In genomic region chr7:25786974-25787373, GRCm38 (mm10) we compare ENCODE assay signal across 8 mouse cellular contexts. TPM values are rescaled to one million over a fixed set of nuclear protein-coding genes. Genes with fewer than 3 reads are reported as not detected.
DNase-seq lines count a peak whose midpoint lies in the region; ATAC-seq and TF ChIP-seq lines count a peak whose summit lies in the region.
"Had no signal": no experiment of that assay in that cellular context is flagged by ENCODE, and none has a peak within 500 bp of the region (broad histone marks: within the 10 kb centered on the region; RNA-seq: fewer than 3 reads in every experiment).

No protein-coding gene starts in this region.

- DNase-seq in kidney, postnatal 0 days (ENCODE audit: low spot score), result no peak
- no peak for DNase-seq in kidney, adult 2 months
- DNase-seq in embryonic facial prominence, embryonic 11.5 days (ENCODE audit: low spot score), result no peak
- DNase-seq in liver, embryonic 13.5 days, result no peak
- DNase-seq in adrenal gland, adult 2 months, result no peak
- no peak for DNase-seq in layer of hippocampus, adult 9-10 months (ENCODE audit: low spot score)

- ATAC-seq in kidney, postnatal 0 days (replicated peaks; ENCODE audit: low FRiP score, low read depth), result no peak
- ATAC-seq in embryonic facial prominence, embryonic 11.5 days (replicated peaks; ENCODE audit: insufficient number of reproducible peaks, low FRiP score, low TSS enrichment, low read depth), result no peak
- no peak for ATAC-seq in forebrain, embryonic 13.5 days
- no peak for ATAC-seq in liver, embryonic 13.5 days (ENCODE audit: low read depth)
- ATAC-seq: Patski had no signal

- 57% methylated on average over 4 of the region's 4 CpGs for WGBS in kidney, postnatal 0 days
- 65% methylated on average over 4 of the region's 4 CpGs for WGBS in kidney, adult 2 months
- 80% methylated on average over 4 of the region's 4 CpGs for WGBS in embryonic facial prominence, embryonic 11.5 days
- 81% methylated on average over 4 of the region's 4 CpGs for WGBS in forebrain, embryonic 13.5 days
- 35% methylated on average over 4 of the region's 4 CpGs for WGBS in liver, embryonic 13.5 days (ENCODE audit: insufficient replicate concordance)

- TF ChIP-seq POLR2A in kidney, adult 2 months (IDR thresholded peaks at IDR 0.05; ENCODE audit: low read depth, low read length), result no peak

- no peaks in the 10 kb centered on the region for H3K36me3 ChIP-seq in kidney, postnatal 0 days (ENCODE audit: insufficient read depth, low read length)
- H3K36me3 ChIP-seq in kidney, adult 2 months (ENCODE audit: control insufficient read depth, insufficient read depth, low read length), result no peaks in the 10 kb centered on the region
- H3K36me3 ChIP-seq in embryonic facial prominence, embryonic 11.5 days (replicated peaks; ENCODE audit: control insufficient read depth, insufficient read depth, low read depth, low read length), result no peaks in the 10 kb centered on the region
- peaks cover 4% of the 10 kb centered on the region; the same call in 1 of the 2 replicates for H3K36me3 ChIP-seq in forebrain, embryonic 13.5 days (ENCODE audit: poor library complexity, severe bottlenecking)
- H3K36me3 ChIP-seq in liver, embryonic 13.5 days, result no peaks in the 10 kb centered on the region

- no peak for TF ChIP-seq CTCF in kidney, postnatal 0 days (IDR thresholded peaks at IDR 0.05; ENCODE audit: low read depth)
- TF ChIP-seq CTCF in kidney, adult 2 months (conservative IDR thresholded peaks at IDR 0.05; ENCODE audit: insufficient read depth, insufficient read length, low read depth, low read length), result no peak

- H3K27ac ChIP-seq in kidney, postnatal 0 days, result no peak overlapping the region
- H3K27ac ChIP-seq in kidney, adult 2 months (ENCODE audit: insufficient read depth, low read depth, low read length), result no peak overlapping the region
- H3K27ac ChIP-seq in embryonic facial prominence, embryonic 11.5 days (replicated peaks; ENCODE audit: low read depth, low read length), result no peak overlapping the region
- no peak overlapping the region for H3K27ac ChIP-seq in forebrain, embryonic 13.5 days
- H3K27ac ChIP-seq in liver, embryonic 13.5 days, result no peak overlapping the region

- no peaks in the 10 kb centered on the region for H3K27me3 ChIP-seq in kidney, postnatal 0 days (ENCODE audit: insufficient read depth, low read length)
- no peaks in the 10 kb centered on the region for H3K27me3 ChIP-seq in kidney, adult 2 months (replicated peaks; ENCODE audit: control insufficient read depth, insufficient read depth, low read length)
- no peaks in the 10 kb centered on the region for H3K27me3 ChIP-seq in embryonic facial prominence, embryonic 11.5 days (ENCODE audit: control insufficient read depth, insufficient read depth, low read length)
- H3K27me3 ChIP-seq in forebrain, embryonic 13.5 days, result no peaks in the 10 kb centered on the region
- H3K27me3 ChIP-seq in liver, embryonic 13.5 days, result peaks cover 16% of the 10 kb centered on the region
- H3K27me3 ChIP-seq: Patski had no signal

- peak overlapping the region; percentile 54; the same call in 1 of the 2 replicates for H3K4me3 ChIP-seq in kidney, postnatal 0 days (replicated peaks; ENCODE audit: low read depth, low read length)
- H3K4me3 ChIP-seq in kidney, adult 2 months (ENCODE audit: insufficient read depth, low read depth, low read length), result no peak overlapping the region
- peak overlapping the region; percentile 53; the same call in 1 of the 2 replicates for H3K4me3 ChIP-seq in embryonic facial prominence, embryonic 11.5 days (ENCODE audit: low read depth, low read length)
- peak overlapping the region; percentile 47; the same call in 1 of the 2 replicates for H3K4me3 ChIP-seq in forebrain, embryonic 13.5 days
- H3K4me3 ChIP-seq in liver, embryonic 13.5 days (replicated peaks), result 0 out of 2 replicates have a peak overlapping the region, but pooled peaks have one; percentile 45

- H3K9me3 ChIP-seq in kidney, postnatal 0 days (replicated peaks; ENCODE audit: low read length), result no peaks in the 10 kb centered on the region
- no peaks in the 10 kb centered on the region for H3K9me3 ChIP-seq in embryonic facial prominence, embryonic 11.5 days (replicated peaks; ENCODE audit: control insufficient read depth, low read length)
- H3K9me3 ChIP-seq in forebrain, embryonic 13.5 days (replicated peaks), result no peaks in the 10 kb centered on the region
- no peaks in the 10 kb centered on the region for H3K9me3 ChIP-seq in liver, embryonic 13.5 days (replicated peaks)

- peak overlapping the region; percentile 76 for H3K4me2 ChIP-seq in kidney, postnatal 0 days (ENCODE audit: low read length)
- peak overlapping the region; percentile 77 for H3K4me2 ChIP-seq in embryonic facial prominence, embryonic 11.5 days (ENCODE audit: low read depth, low read length)
- peak overlapping the region; percentile 78 for H3K4me2 ChIP-seq in forebrain, embryonic 13.5 days
- H3K4me2 ChIP-seq in liver, embryonic 13.5 days, result peak overlapping the region; percentile 29; the same call in 1 of the 2 replicates

- H3K4me1 ChIP-seq in kidney, postnatal 0 days (replicated peaks; ENCODE audit: insufficient read depth, low read length), result peaks cover 14% of the 10 kb centered on the region
- H3K4me1 ChIP-seq in kidney, adult 2 months (ENCODE audit: control insufficient read depth, insufficient read depth, low read length), result no peaks in the 10 kb centered on the region
- peaks cover 9% of the 10 kb centered on the region for H3K4me1 ChIP-seq in embryonic facial prominence, embryonic 11.5 days (ENCODE audit: control insufficient read depth, insufficient read depth, low read length)
- peaks cover 31% of the 10 kb centered on the region for H3K4me1 ChIP-seq in forebrain, embryonic 13.5 days
- peaks cover 45% of the 10 kb centered on the region for H3K4me1 ChIP-seq in liver, embryonic 13.5 days (replicated peaks)

- H3K9ac ChIP-seq in kidney, postnatal 0 days (ENCODE audit: low read depth, low read length), result no peak overlapping the region
- no peak overlapping the region for H3K9ac ChIP-seq in embryonic facial prominence, embryonic 11.5 days (replicated peaks; ENCODE audit: low read length)
- peak overlapping the region; percentile 40 for H3K9ac ChIP-seq in forebrain, embryonic 13.5 days
- H3K9ac ChIP-seq in liver, embryonic 13.5 days, result no peak overlapping the region

RNA-seq across cellular contexts. Expression of gene Axl, which starts 1.5 kb away (rescaled TPM):
- polyA plus RNA-seq in kidney, postnatal 0 days (2015; fragmentation: Nextera tagmentation; extraction: Ambion mirVana), result 95.7 and 110 TPM in 2 replicates
- 31.0 and 36.1 TPM in 2 replicates for polyA plus RNA-seq in kidney, adult 2 months (2012; rRNA removed)
- polyA plus RNA-seq in embryonic facial prominence, embryonic 11.5 days (2014; fragmentation: Nextera tagmentation; extraction: Ambion mirVana), result 30.3 and 36.4 TPM in 2 replicates
- 18.1 and 19.4 TPM in 2 replicates for polyA plus RNA-seq in forebrain, embryonic 13.5 days (2015; fragmentation: Nextera tagmentation; extraction: Ambion mirVana)
- polyA plus RNA-seq in liver, embryonic 13.5 days (2015; fragmentation: Nextera tagmentation; extraction: Ambion mirVana), result 13.3 and 14.5 TPM in 2 replicates
- 10 to 100 TPM; 42.1 to 73.8 TPM for total RNA-seq in adrenal gland, adult 2 months (2021)
- 40.3 TPM in 2 replicates for polyA plus RNA-seq in adrenal gland, adult 2 months (2012; rRNA removed)

RNA-seq across cellular contexts. Expression of gene Cyp2s1, which starts 29.7 kb away (rescaled TPM):
- polyA plus RNA-seq in kidney, postnatal 0 days (2015; fragmentation: Nextera tagmentation; extraction: Ambion mirVana), result 25.4 and 26.7 TPM in 2 replicates
- polyA plus RNA-seq in kidney, adult 2 months (2012; rRNA removed), result 22.1 and 26.2 TPM in 2 replicates
- 2.5 and 3.4 TPM in 2 replicates for polyA plus RNA-seq in embryonic facial prominence, embryonic 11.5 days (2014; fragmentation: Nextera tagmentation; extraction: Ambion mirVana)
- 0.49 and 0.78 TPM in 2 replicates for polyA plus RNA-seq in forebrain, embryonic 13.5 days (2015; fragmentation: Nextera tagmentation; extraction: Ambion mirVana)
- polyA plus RNA-seq in liver, embryonic 13.5 days (2015; fragmentation: Nextera tagmentation; extraction: Ambion mirVana), result 0.34 and 0.38 TPM in 2 replicates
- 1 to 10 TPM; 2.5 to 3.4 TPM for total RNA-seq in adrenal gland, adult 2 months (2021)
- polyA plus RNA-seq in adrenal gland, adult 2 months (2012; rRNA removed), result 2.4 and 3.0 TPM in 2 replicates

RNA-seq across cellular contexts. Expression of gene Hnrnpul1, which starts 32.4 kb away (rescaled TPM):
- 50.0 and 56.0 TPM in 2 replicates for polyA plus RNA-seq in kidney, postnatal 0 days (2015; fragmentation: Nextera tagmentation; extraction: Ambion mirVana)
- polyA plus RNA-seq in kidney, adult 2 months (2012; rRNA removed), result 33.3 and 41.7 TPM in 2 replicates
- polyA plus RNA-seq in embryonic facial prominence, embryonic 11.5 days (2014; fragmentation: Nextera tagmentation; extraction: Ambion mirVana), result 73.3 and 76.8 TPM in 2 replicates
- polyA plus RNA-seq in forebrain, embryonic 13.5 days (2015; fragmentation: Nextera tagmentation; extraction: Ambion mirVana), result 60.8 and 65.0 TPM in 2 replicates
- 31.4 and 36.3 TPM in 2 replicates for polyA plus RNA-seq in liver, embryonic 13.5 days (2015; fragmentation: Nextera tagmentation; extraction: Ambion mirVana)
- total RNA-seq in adrenal gland, adult 2 months (2021), result 100 to 1,000 TPM; 104 to 109 TPM
- polyA plus RNA-seq in adrenal gland, adult 2 months (2012; rRNA removed), result 33.0 and 38.7 TPM in 2 replicates
